Mouse (Mus musculus) ES-E14 (cell line): ENCODE results near the gene 1700008O03Rik.

Source experiments
- ZC3H11A ChIP-seq: IDR thresholded peaks from 2 replicates; pipeline ENCODE4 v1.6.1; 2012; ENCODE audit warnings: low read depth, mild to moderate bottlenecking, inconsistent platforms, low read length, borderline replicate concordance
- ZNF384 ChIP-seq: IDR thresholded peaks from 2 replicates; pipeline ENCODE4 v1.6.1; 2012; ENCODE audit warnings: low read depth, low read length, inconsistent platforms

DNA sequence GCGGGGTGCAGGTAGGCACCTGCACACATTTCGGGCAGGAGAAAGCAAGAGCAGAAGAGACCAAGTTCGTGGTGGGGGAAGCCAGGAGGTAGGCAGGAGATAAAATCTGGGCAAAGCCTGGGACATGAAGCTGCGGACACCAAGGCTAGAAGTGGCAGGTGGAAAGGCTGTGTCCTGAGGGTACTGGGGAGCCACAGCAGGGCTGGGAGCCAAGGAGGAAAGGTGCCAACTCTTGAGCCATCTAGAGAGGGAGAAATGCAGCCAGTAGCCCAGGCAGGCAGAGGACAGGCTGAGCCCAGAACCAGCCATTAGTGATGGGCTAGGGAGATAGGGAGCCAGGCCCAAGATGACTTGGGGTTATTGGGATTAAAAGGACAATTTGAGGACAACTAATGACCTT, 6.2 kb upstream of the 1700008O03Rik start:
- TF ChIP-seq ZNF384 (no peak), ZC3H11A (no peak)
